Mouse (Mus musculus) ovary, adult 18-20 months (tissue): ENCODE results near the gene Opcml.

Source experiments
- DNase-seq: peaks from one replicate; pipeline ENCODE4 v3.0.0; 2022; ENCODE audit warnings: low spot score, mixed read lengths

Gene Opcml

DNA sequence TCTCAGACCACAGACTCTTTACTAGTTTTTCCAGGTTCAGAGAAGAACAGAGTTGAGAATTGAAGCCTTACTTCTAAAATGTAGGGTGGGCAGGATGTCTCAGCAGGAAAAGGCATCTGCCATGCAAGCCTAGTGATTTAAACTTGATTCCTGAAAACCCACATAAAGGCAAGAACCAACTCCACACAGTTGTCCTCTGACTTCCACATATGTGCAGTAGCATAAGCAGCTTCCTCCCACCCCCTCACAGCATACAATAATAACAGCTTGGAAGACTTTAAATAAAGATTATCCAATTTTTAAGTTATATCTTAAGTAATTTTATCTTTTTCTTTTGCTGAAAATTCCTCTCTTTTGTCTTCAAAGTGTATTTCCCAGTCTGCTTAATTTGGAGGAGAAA is 1150.3 kb downstream of the Opcml start:
- no peak for DNase-seq

DNA sequence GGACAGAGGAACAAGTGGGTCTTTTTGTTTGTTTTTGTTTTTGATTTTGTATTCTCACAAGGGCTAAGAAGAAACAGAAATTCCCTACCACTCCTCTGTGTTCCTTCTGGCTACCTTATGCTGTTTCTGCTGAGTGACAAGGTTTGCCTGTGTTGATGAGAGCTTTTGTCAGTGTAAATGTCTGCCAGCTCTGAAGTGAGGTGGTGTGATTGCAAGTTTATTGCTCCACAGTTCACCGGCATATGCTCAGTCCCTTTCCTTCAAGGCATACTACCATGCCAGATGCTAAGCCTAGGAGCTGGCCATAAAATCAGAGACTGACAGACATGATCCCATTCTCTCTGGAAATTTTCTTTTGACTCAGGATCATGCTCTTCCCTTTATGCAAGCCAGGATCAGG is 1178.9 kb downstream of the Opcml start:
- DNase-seq, result no peak
